Mouse (Mus musculus): ENCODE data around the gene Gsta2.
"Not testable (repeated sequence)": the region's sequence is repeated elsewhere in the genome, so short reads cannot be mapped to it uniquely, and the experiment has no call there.

Gene Gsta2

GRCm38 (mm10) chr9:78342494-78342893, 13.1 kb downstream of the Gsta2 start:
- in situ Hi-C loops (cut with MboI; ENCODE audit: low pct_unique_long_range_greater_than_20kb in 1 of 2, low sequenced_read_pairs in 2 of 2, unreplicated experiment in 1 of 2), result not testable (repeated sequence)

GRCm38 (mm10) chr9:78340324-78340723, 15.3 kb downstream of the Gsta2 start:
- in situ Hi-C loops (cut with MboI; ENCODE audit: low pct_unique_long_range_greater_than_20kb in 1 of 2, low sequenced_read_pairs in 2 of 2, unreplicated experiment in 1 of 2), result not testable (repeated sequence)

- in situ Hi-C loops (cut with MboI; ENCODE audit: low pct_unique_long_range_greater_than_20kb in 1 of 2, low sequenced_read_pairs in 2 of 2, unreplicated experiment in 1 of 2), result not testable (repeated sequence)
Observed at GRCm38 (mm10) chr9:78337050-78337449, 18.5 kb downstream of the Gsta2 start.

- in situ Hi-C loops (cut with MboI; ENCODE audit: low pct_unique_long_range_greater_than_20kb in 1 of 2, low sequenced_read_pairs in 2 of 2, unreplicated experiment in 1 of 2), result not testable (repeated sequence)
Observed at GRCm38 (mm10) chr9:78327289-78327688, 28.3 kb downstream of the Gsta2 start, which contains the start of gene Omt2b. Gene Omt2b (plus strand): TSS chr9:78327589.

- in situ Hi-C loops (cut with MboI; ENCODE audit: low pct_unique_long_range_greater_than_20kb in 1 of 2, low sequenced_read_pairs in 2 of 2, unreplicated experiment in 1 of 2), result no loop called here
Observed at GRCm38 (mm10) chr9:78319499-78319898, 36.1 kb downstream of the Gsta2 start.

- in situ Hi-C loops (cut with MboI; ENCODE audit: low pct_unique_long_range_greater_than_20kb in 1 of 2, low sequenced_read_pairs in 2 of 2, unreplicated experiment in 1 of 2), result no loop called here
Observed at GRCm38 (mm10) chr9:78314696-78315095, 40.9 kb downstream of the Gsta2 start, which contains the start of gene Omt2a. Gene Omt2a (minus strand): TSS chr9:78314796.

- in situ Hi-C loops (cut with MboI; ENCODE audit: low pct_unique_long_range_greater_than_20kb in 1 of 2, low sequenced_read_pairs in 2 of 2, unreplicated experiment in 1 of 2), result not testable (repeated sequence)
Observed at GRCm38 (mm10) chr9:78308122-78308521, 47.5 kb downstream of the Gsta2 start.

GRCm38 (mm10) chr9:78299143-78299542, 56.4 kb downstream of the Gsta2 start:
- in situ Hi-C loops (cut with MboI; ENCODE audit: low pct_unique_long_range_greater_than_20kb in 1 of 2, low sequenced_read_pairs in 2 of 2, unreplicated experiment in 1 of 2), result not testable (repeated sequence)

GRCm38 (mm10) chr9:78298232-78298631, 57.4 kb downstream of the Gsta2 start:
- in situ Hi-C loops (cut with MboI; ENCODE audit: low pct_unique_long_range_greater_than_20kb in 1 of 2, low sequenced_read_pairs in 2 of 2, unreplicated experiment in 1 of 2), result no loop called here

GRCm38 (mm10) chr9:78296089-78296488, 59.5 kb downstream of the Gsta2 start:
- in situ Hi-C loops (cut with MboI; ENCODE audit: low pct_unique_long_range_greater_than_20kb in 1 of 2, low sequenced_read_pairs in 2 of 2, unreplicated experiment in 1 of 2), result not testable (repeated sequence)

- in situ Hi-C loops (cut with MboI; ENCODE audit: low pct_unique_long_range_greater_than_20kb in 1 of 2, low sequenced_read_pairs in 2 of 2, unreplicated experiment in 1 of 2), result not testable (repeated sequence)
Observed at GRCm38 (mm10) chr9:78294781-78295180, 60.8 kb downstream of the Gsta2 start.

- in situ Hi-C loops (cut with MboI; ENCODE audit: low pct_unique_long_range_greater_than_20kb in 1 of 2, low sequenced_read_pairs in 2 of 2, unreplicated experiment in 1 of 2), result not testable (repeated sequence)
Observed at GRCm38 (mm10) chr9:78293683-78294082, 61.9 kb downstream of the Gsta2 start.

GRCm38 (mm10) chr9:78292462-78292861, 63.1 kb downstream of the Gsta2 start:
- in situ Hi-C loops (cut with MboI; ENCODE audit: low pct_unique_long_range_greater_than_20kb in 1 of 2, low sequenced_read_pairs in 2 of 2, unreplicated experiment in 1 of 2), result not testable (repeated sequence)

- in situ Hi-C loops (cut with MboI; ENCODE audit: low pct_unique_long_range_greater_than_20kb in 1 of 2, low sequenced_read_pairs in 2 of 2, unreplicated experiment in 1 of 2), result not testable (repeated sequence)
Observed at GRCm38 (mm10) chr9:78289723-78290122, 65.9 kb downstream of the Gsta2 start, which contains the start of gene Gm10639. Gene Gm10639 (plus strand): TSS chr9:78289923.

GRCm38 (mm10) chr9:78289063-78289462, 66.5 kb downstream of the Gsta2 start:
- in situ Hi-C loops (cut with MboI; ENCODE audit: low pct_unique_long_range_greater_than_20kb in 1 of 2, low sequenced_read_pairs in 2 of 2, unreplicated experiment in 1 of 2), result not testable (repeated sequence)

GRCm38 (mm10) chr9:78282002-78282711, 73.4 kb downstream of the Gsta2 start:
- in situ Hi-C loops (cut with MboI; ENCODE audit: low pct_unique_long_range_greater_than_20kb in 1 of 2, low sequenced_read_pairs in 2 of 2, unreplicated experiment in 1 of 2), result not testable (repeated sequence)

All from mouse embryonic stem cell (cell line).